8 mouse cellular contexts compared by ENCODE assay signal in the genomic region with DNA sequence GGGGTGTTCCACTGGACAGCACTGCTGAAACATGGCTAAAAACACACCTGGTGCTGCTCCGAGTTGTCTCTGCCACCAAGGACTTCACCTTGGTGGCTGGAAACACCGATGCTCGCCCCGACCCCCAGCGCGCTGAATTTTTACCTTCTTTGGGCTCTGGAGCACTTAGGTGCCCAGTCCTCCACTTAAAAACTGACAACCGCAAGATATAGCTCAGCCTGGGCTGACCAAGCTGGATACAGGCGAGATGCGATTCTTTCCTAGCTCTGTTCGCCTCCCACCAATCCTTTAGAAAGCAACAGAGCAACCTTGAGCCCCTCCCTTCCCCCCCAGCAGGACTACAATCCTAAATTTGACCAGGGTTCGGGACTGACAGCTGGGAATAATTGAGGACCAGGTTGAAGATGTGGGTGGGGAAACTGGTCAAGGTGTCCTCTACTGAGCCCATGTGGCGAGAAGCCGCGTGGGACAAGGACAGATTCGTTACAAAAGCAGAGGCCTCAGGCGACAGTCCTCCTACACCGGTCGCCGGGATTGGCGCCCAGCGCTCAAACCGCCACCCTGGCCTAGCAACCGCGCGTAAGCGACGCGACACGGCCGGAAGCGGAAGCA. TPM values are rescaled to one million over a fixed set of nuclear protein-coding genes. Genes with fewer than 3 reads are reported as not detected.
DNase-seq lines count a peak whose midpoint lies in the region; ATAC-seq and TF ChIP-seq lines count a peak whose summit lies in the region.

No protein-coding gene starts in this region.

- WGBS in cerebellum, adult 2 months, result 12% methylated on average over 31 of the region's 31 CpGs
- 15% methylated on average over 27 of the region's 31 CpGs for WGBS in lung, postnatal 0 days
- WGBS in embryonic facial prominence, embryonic 14.5 days, result 43% methylated on average over 14 of the region's 31 CpGs
- 20% methylated on average over 31 of the region's 31 CpGs for WGBS in intestine, embryonic 16.5 days
- 15% methylated on average over 31 of the region's 31 CpGs for WGBS in midbrain, postnatal 0 days

- H3K9me3 ChIP-seq in lung, postnatal 0 days (ENCODE audit: low read length), result no peaks in the 10 kb centered on the region
- H3K9me3 ChIP-seq in embryonic facial prominence, embryonic 14.5 days (ENCODE audit: control insufficient read depth, low read length), result no peaks in the 10 kb centered on the region
- H3K9me3 ChIP-seq in intestine, embryonic 16.5 days (ENCODE audit: control insufficient read depth, low read length), result no peaks in the 10 kb centered on the region
- no peaks in the 10 kb centered on the region for H3K9me3 ChIP-seq in midbrain, postnatal 0 days (ENCODE audit: low read length)

- H3K9ac ChIP-seq in lung, postnatal 0 days (replicated peaks; ENCODE audit: low read depth), result peak overlapping the region; percentile 46
- H3K9ac ChIP-seq in embryonic facial prominence, embryonic 14.5 days (ENCODE audit: low read depth, low read length), result peak overlapping the region; percentile 74
- H3K9ac ChIP-seq in intestine, embryonic 16.5 days (ENCODE audit: low read depth, low read length), result peak overlapping the region; percentile 75
- H3K9ac ChIP-seq in midbrain, postnatal 0 days (replicated peaks; ENCODE audit: low read length, poor library complexity, severe bottlenecking), result peak overlapping the region; percentile 70

- H3K27ac ChIP-seq in cerebellum, adult 2 months (ENCODE audit: insufficient read depth, low read length), result peak overlapping the region; percentile 74
- peak overlapping the region; percentile 94 for H3K27ac ChIP-seq in lung, postnatal 0 days (ENCODE audit: low read length)
- H3K27ac ChIP-seq in embryonic facial prominence, embryonic 14.5 days (replicated peaks; ENCODE audit: low read depth, low read length), result peak overlapping the region; percentile 91
- H3K27ac ChIP-seq in intestine, embryonic 16.5 days (ENCODE audit: low read length), result peak overlapping the region; percentile 97
- peak overlapping the region; percentile 90 for H3K27ac ChIP-seq in midbrain, postnatal 0 days (ENCODE audit: low read depth, low read length)

- no peaks in the 10 kb centered on the region for H3K4me1 ChIP-seq in cerebellum, adult 2 months (ENCODE audit: control insufficient read depth, insufficient read depth, low read length)
- H3K4me1 ChIP-seq in lung, postnatal 0 days (ENCODE audit: insufficient read depth, low read depth, low read length), result no peaks in the 10 kb centered on the region
- H3K4me1 ChIP-seq in embryonic facial prominence, embryonic 14.5 days (ENCODE audit: control insufficient read depth, insufficient read depth, low read length), result no peaks in the 10 kb centered on the region
- H3K4me1 ChIP-seq in intestine, embryonic 16.5 days (ENCODE audit: control insufficient read depth, insufficient read depth, low read length), result no peaks in the 10 kb centered on the region
- no peaks in the 10 kb centered on the region for H3K4me1 ChIP-seq in midbrain, postnatal 0 days (ENCODE audit: insufficient read depth, low read length)

- H3K36me3 ChIP-seq in lung, postnatal 0 days (ENCODE audit: insufficient read depth, low read length), result no peaks in the 10 kb centered on the region
- H3K36me3 ChIP-seq in embryonic facial prominence, embryonic 14.5 days (ENCODE audit: control insufficient read depth, insufficient read depth, low read length), result 0 out of 2 replicates have a peak, but pooled peaks cover 12% of the 10 kb centered on the region
- H3K36me3 ChIP-seq in intestine, embryonic 16.5 days (ENCODE audit: control insufficient read depth, insufficient read depth, low read length), result 0 out of 2 replicates have a peak, but pooled peaks cover 4% of the 10 kb centered on the region
- H3K36me3 ChIP-seq in midbrain, postnatal 0 days (ENCODE audit: insufficient read depth, low read length), result no peaks in the 10 kb centered on the region

- H3K4me3 ChIP-seq in cerebellum, adult 2 months (replicated peaks; ENCODE audit: insufficient read depth, low read depth, low read length), result peak overlapping the region; percentile 70
- H3K4me3 ChIP-seq in lung, postnatal 0 days (ENCODE audit: low read depth, low read length), result peak overlapping the region; percentile 47
- peak overlapping the region; percentile 55 for H3K4me3 ChIP-seq in embryonic facial prominence, embryonic 14.5 days (ENCODE audit: low read depth, low read length)
- H3K4me3 ChIP-seq in intestine, embryonic 16.5 days (ENCODE audit: low read length), result peak overlapping the region; percentile 60
- peak overlapping the region; percentile 52 for H3K4me3 ChIP-seq in midbrain, postnatal 0 days (ENCODE audit: low read depth, low read length)

- peak in 1 of 2 experiments; percentile 22 for DNase-seq in cerebellum, adult 2 months
- no peak for DNase-seq in cerebellum, postnatal 4 days (ENCODE audit: low spot score in 2 of 2)
- no peak for DNase-seq in lung, postnatal 0 days (ENCODE audit: low spot score)
- no peak for DNase-seq in lung, postnatal 36 days
- DNase-seq in embryonic facial prominence, embryonic 14.5 days (ENCODE audit: low spot score), result no peak
- peak; percentile 88 for DNase-seq in midbrain, postnatal 0 days (ENCODE audit: low spot score)
- DNase-seq in embryo, embryonic 10.5 days (ENCODE audit: low spot score), result no peak

- ATAC-seq in lung, postnatal 0 days, result no peak
- ATAC-seq in embryonic facial prominence, embryonic 14.5 days (ENCODE audit: low read depth), result no peak
- peak; percentile 15 for ATAC-seq in intestine, embryonic 16.5 days
- ATAC-seq in midbrain, postnatal 0 days (ENCODE audit: low FRiP score), result peak; percentile 1; the same call in 1 of the 2 replicates

- no peak for TF ChIP-seq POLR2A in cerebellum, adult 2 months (IDR thresholded peaks at IDR 0.05; ENCODE audit: borderline replicate concordance, insufficient read depth, low read length)

- H3K4me2 ChIP-seq in lung, postnatal 0 days (replicated peaks; ENCODE audit: low read depth, low read length), result peak overlapping the region; percentile 69
- peak overlapping the region; percentile 69 for H3K4me2 ChIP-seq in embryonic facial prominence, embryonic 14.5 days (ENCODE audit: low read depth, low read length)
- peak overlapping the region; percentile 62 for H3K4me2 ChIP-seq in intestine, embryonic 16.5 days (ENCODE audit: low read depth, low read length)
- peak overlapping the region; percentile 66 for H3K4me2 ChIP-seq in midbrain, postnatal 0 days (ENCODE audit: low read depth, low read length, poor library complexity, severe bottlenecking)

- H3K27me3 ChIP-seq in cerebellum, adult 2 months (ENCODE audit: control insufficient read depth, insufficient read depth, low read length), result no peaks in the 10 kb centered on the region
- H3K27me3 ChIP-seq in lung, postnatal 0 days (replicated peaks; ENCODE audit: insufficient read depth, low read length), result no peaks in the 10 kb centered on the region
- no peaks in the 10 kb centered on the region for H3K27me3 ChIP-seq in embryonic facial prominence, embryonic 14.5 days (replicated peaks; ENCODE audit: control insufficient read depth, insufficient read depth, low read length)
- H3K27me3 ChIP-seq in intestine, embryonic 16.5 days (replicated peaks; ENCODE audit: control insufficient read depth, insufficient read depth, low read length), result no peaks in the 10 kb centered on the region
- H3K27me3 ChIP-seq in midbrain, postnatal 0 days (ENCODE audit: insufficient read depth, low read length), result no peaks in the 10 kb centered on the region

- no peak for TF ChIP-seq EP300 in lung, postnatal 0 days (IDR thresholded peaks at IDR 0.05)

- no peak for TF ChIP-seq CTCF in cerebellum, adult 2 months (IDR thresholded peaks at IDR 0.05; ENCODE audit: borderline replicate concordance, insufficient read depth, low read depth, low read length)
- TF ChIP-seq CTCF in lung, postnatal 0 days (IDR thresholded peaks at IDR 0.05), result no peak
- TF ChIP-seq CTCF in midbrain, postnatal 0 days (IDR thresholded peaks at IDR 0.05), result no peak

RNA-seq across cellular contexts. Expression of a gene that starts 0.7 kb away (rescaled TPM):
- 24.1 and 24.5 TPM in 2 replicates for polyA plus RNA-seq in cerebellum, adult 2 months (2012; rRNA removed)
- polyA plus RNA-seq in lung, postnatal 0 days (2015; fragmentation: Nextera tagmentation; extraction: Ambion mirVana), result 23.8 and 25.3 TPM in 2 replicates
- polyA plus RNA-seq in embryonic facial prominence, embryonic 14.5 days (2014; fragmentation: Nextera tagmentation; extraction: Ambion mirVana), result 38.7 and 42.8 TPM in 2 replicates
- 33.9 and 34.6 TPM in 2 replicates for polyA plus RNA-seq in intestine, embryonic 16.5 days (2015; fragmentation: Nextera tagmentation; extraction: Ambion mirVana)
- 19.3 and 20.3 TPM in 2 replicates for total RNA-seq in midbrain, postnatal 0 days (2014; rRNA removed)
- 11.8 and 13.0 TPM in 2 replicates for polyA plus RNA-seq in midbrain, postnatal 0 days (2015; fragmentation: Nextera tagmentation; extraction: Ambion mirVana)

Comparison
In these comparisons a context has a peak if more than half of its experiments do, and no peak if none do; other contexts are left out.
1. ATAC-seq: peak in intestine, embryonic 16.5 days (single experiment) and midbrain, postnatal 0 days (single experiment); none in lung, postnatal 0 days (single experiment) and embryonic facial prominence, embryonic 14.5 days (single experiment).
2. Peak in every context shown above with its lines, with median percentiles within 50 percentile points of each other: H3K27ac ChIP-seq, H3K4me3 ChIP-seq, H3K4me2 ChIP-seq and H3K9ac ChIP-seq.